Mouse (Mus musculus): ENCODE results near the gene Scn8a.

Scn8a gene

GRCm38 (mm10) chr15:101070762-101071161 lies 201.1 kb downstream of the Scn8a start:
- DNase-seq (ENCODE audit: low spot score): no peak

GRCm38 (mm10) chr15:101072736-101073135 lies 203.1 kb downstream of the Scn8a start:
- no peak for DNase-seq (ENCODE audit: low spot score)

GRCm38 (mm10) chr15:101074067-101074466 lies 204.4 kb downstream of the Scn8a start:
- DNase-seq (ENCODE audit: low spot score): no peak

GRCm38 (mm10) chr15:101075150-101075549 lies 205.5 kb downstream of the Scn8a start:
- DNase-seq (ENCODE audit: low spot score): no peak

- DNase-seq (ENCODE audit: low spot score): no peak
Measured at GRCm38 (mm10) chr15:101075656-101076055, 206.0 kb downstream of the Scn8a start.

GRCm38 (mm10) chr15:101076071-101077000 lies 206.7 kb downstream of the Scn8a start:
- DNase-seq (ENCODE audit: low spot score): peak; percentile 82

GRCm38 (mm10) chr15:101077001-101077812 lies 207.5 kb downstream of the Scn8a start:
- DNase-seq (ENCODE audit: low spot score): peak; percentile 59

- peak; percentile 73 for DNase-seq (ENCODE audit: low spot score)
Measured at GRCm38 (mm10) chr15:101077813-101078730, 208.4 kb downstream of the Scn8a start, which contains the start of gene Fignl2. TSS of gene Fignl2 (minus strand) at chr15:101078567.

- DNase-seq (ENCODE audit: low spot score): peak; percentile 78
Measured at GRCm38 (mm10) chr15:101078731-101079156, 209.1 kb downstream of the Scn8a start.

GRCm38 (mm10) chr15:101080031-101080520 lies 210.4 kb downstream of the Scn8a start:
- DNase-seq (ENCODE audit: low spot score): no peak

- no peak for DNase-seq (ENCODE audit: low spot score)
Measured at GRCm38 (mm10) chr15:101081035-101081548, 211.4 kb downstream of the Scn8a start.

GRCm38 (mm10) chr15:101082236-101082635 lies 212.6 kb downstream of the Scn8a start:
- no peak for DNase-seq (ENCODE audit: low spot score)

GRCm38 (mm10) chr15:101084499-101084898 lies 214.8 kb downstream of the Scn8a start:
- DNase-seq (ENCODE audit: low spot score): no peak

GRCm38 (mm10) chr15:101086451-101086850 lies 216.8 kb downstream of the Scn8a start:
- no peak for DNase-seq (ENCODE audit: low spot score)

GRCm38 (mm10) chr15:101086956-101087355 lies 217.3 kb downstream of the Scn8a start:
- no peak for DNase-seq (ENCODE audit: low spot score)

GRCm38 (mm10) chr15:101088291-101088690 lies 218.6 kb downstream of the Scn8a start:
- no peak for DNase-seq (ENCODE audit: low spot score)

GRCm38 (mm10) chr15:101091551-101091950 lies 221.9 kb downstream of the Scn8a start:
- DNase-seq (ENCODE audit: low spot score): no peak

- DNase-seq (ENCODE audit: low spot score): peak; percentile 66
Measured at GRCm38 (mm10) chr15:101092121-101092828, 222.6 kb downstream of the Scn8a start.

GRCm38 (mm10) chr15:101092829-101093648 lies 223.4 kb downstream of the Scn8a start:
- peak; percentile 90 for DNase-seq (ENCODE audit: low spot score)

- no peak for DNase-seq (ENCODE audit: low spot score)
Measured at GRCm38 (mm10) chr15:101093988-101094387, 224.3 kb downstream of the Scn8a start.

All from retina, embryonic 14.5 days (tissue).